Mouse (Mus musculus) kidney, embryonic 14.5 days (tissue): ENCODE measurements at regions not wholly inside any gene's neighbourhood (a gene's known extent, or its start where the extent isn't known, plus 50 kb on each side); places are given as distances from the start of the nearest gene placed in this dataset.

ENCODE experiments used
- ATAC-seq: fragments of 200-750 bp; cut with Nextera tagmentation; 2 replicates; pipeline ENCODE4 v1.8.0; 2017; ENCODE audit warnings: moderate number of reproducible peaks, mild to moderate bottlenecking, moderate TSS enrichment, moderate library complexity; ENCODE audit not compliant: low FRiP score, low TSS enrichment
- H3K27ac ChIP-seq: fragments of 300-500 bp; sonication (generic); 2 replicates; pipeline ENCODE4 v1.5.1; 2014; ENCODE audit warnings: low read depth, mild to moderate bottlenecking, low read length, moderate library complexity, mixed read lengths
- H3K27me3 ChIP-seq: fragments of 300-500 bp; sonication (generic); 2 replicates; pipeline ENCODE4 v1.6.1; 2014; ENCODE audit warnings: mild to moderate bottlenecking, low read length; ENCODE audit not compliant: control insufficient read depth, insufficient read depth
- H3K36me3 ChIP-seq: fragments of 300-500 bp; sonication (generic); 2 replicates; pipeline ENCODE4 v1.6.1; 2014; ENCODE audit warnings: low read length, mixed read lengths; ENCODE audit not compliant: control insufficient read depth, insufficient read depth
- H3K4me1 ChIP-seq: fragments of 300-500 bp; sonication (generic); 2 replicates; pipeline ENCODE4 v1.6.1; 2014; ENCODE audit warnings: low read length, mixed read lengths; ENCODE audit not compliant: control insufficient read depth, insufficient read depth
- H3K4me2 ChIP-seq: fragments of 300-500 bp; sonication (generic); replicated peaks from 2 replicates; pipeline ENCODE4 v1.6.1; 2014; ENCODE audit warnings: low read depth, mild to moderate bottlenecking, low read length
- H3K4me3 ChIP-seq: fragments of 300-500 bp; sonication (generic); 2 replicates; pipeline ENCODE4 v1.5.1; 2014; ENCODE audit warnings: mild to moderate bottlenecking, low read length
- H3K9ac ChIP-seq: fragments of 300-500 bp; sonication (generic); 2 replicates; pipeline ENCODE4 v1.6.1; 2014; ENCODE audit warnings: low read depth, mild to moderate bottlenecking, low read length, moderate library complexity
- H3K9me3 ChIP-seq: fragments of 300-500 bp; sonication (generic); 2 replicates; pipeline ENCODE4 v1.6.1; 2016; ENCODE audit warnings: low read length; ENCODE audit not compliant: control insufficient read depth
- WGBS: fragments of 180-500 bp; shearing (Covaris S2); extraction: QIAGEN DNeasy Blood & Tissue Kit; methylation state at CpG from one replicate; pipeline ENCODE4 v1.1.7; 2014; 5-methylcytosine and 5-hydroxymethylcytosine counted together

- no peak; the same call in 1 of the 2 replicates for ATAC-seq
- WGBS = 83% methylated on average over 22 of the region's 22 CpGs
- no peak overlapping the region for H3K27ac ChIP-seq
Measured at GRCm38 (mm10) chr10:118629360-118630040, 188.7 kb downstream of the Ifng start.

DNA sequence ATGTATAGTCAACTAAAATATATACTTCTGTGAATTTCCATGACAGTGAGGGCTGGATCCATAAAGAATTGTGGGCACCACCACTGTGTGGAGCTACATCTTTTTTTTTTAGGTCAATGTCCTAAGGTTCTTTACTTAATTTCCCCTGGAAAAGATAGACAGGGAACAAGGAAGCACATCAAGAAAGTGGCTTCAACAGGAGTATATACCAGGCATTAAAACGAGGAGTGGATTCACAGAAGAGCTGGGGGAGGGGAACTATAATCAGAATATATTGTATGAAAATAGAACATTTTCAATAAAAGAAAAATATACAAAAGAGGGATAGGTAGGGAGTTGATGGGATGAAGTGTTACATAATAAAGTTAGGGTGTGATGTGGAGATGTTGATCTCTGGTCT is 190.9 kb downstream of the Ifng start:
- no peak for ATAC-seq
- Histone ChIP-seq H3K36me3 (no peaks in the 10 kb centered on the region), H3K4me3 (no peak overlapping the region), H3K27ac (no peak overlapping the region), H3K9ac (no peak overlapping the region), H3K9me3 (no peaks in the 10 kb centered on the region), H3K4me2 (no peak overlapping the region), H3K4me1 (0 out of 2 replicates have a peak, but pooled peaks cover 4% of the 10 kb centered on the region), H3K27me3 (no peaks in the 10 kb centered on the region)
- 82% methylated on average over 1 of the region's 1 CpGs for WGBS

More at GRCm38 (mm10) chr10:118629360-118630040, 188.7 kb downstream of the Ifng start:
- H3K27me3 ChIP-seq = no peaks in the 10 kb centered on the region
- 0 out of 2 replicates have a peak, but pooled peaks cover 4% of the 10 kb centered on the region for H3K4me1 ChIP-seq
- H3K4me2 ChIP-seq = no peak overlapping the region
- H3K4me3 ChIP-seq = no peak overlapping the region
- no peaks in the 10 kb centered on the region for H3K36me3 ChIP-seq
- H3K9ac ChIP-seq = no peak overlapping the region
- H3K9me3 ChIP-seq = no peaks in the 10 kb centered on the region

- Histone ChIP-seq H3K27ac (no peak overlapping the region), H3K4me1 (0 out of 2 replicates have a peak, but pooled peaks cover 4% of the 10 kb centered on the region), H3K4me3 (no peak overlapping the region), H3K36me3 (no peaks in the 10 kb centered on the region), H3K27me3 (no peaks in the 10 kb centered on the region), H3K9me3 (no peaks in the 10 kb centered on the region), H3K4me2 (no peak overlapping the region), H3K9ac (no peak overlapping the region)
- ATAC-seq = no peak
- WGBS = 87% methylated on average over 5 of the region's 5 CpGs
Measured at GRCm38 (mm10) chr10:118632187-118632586, 191.3 kb downstream of the Ifng start.

DNA sequence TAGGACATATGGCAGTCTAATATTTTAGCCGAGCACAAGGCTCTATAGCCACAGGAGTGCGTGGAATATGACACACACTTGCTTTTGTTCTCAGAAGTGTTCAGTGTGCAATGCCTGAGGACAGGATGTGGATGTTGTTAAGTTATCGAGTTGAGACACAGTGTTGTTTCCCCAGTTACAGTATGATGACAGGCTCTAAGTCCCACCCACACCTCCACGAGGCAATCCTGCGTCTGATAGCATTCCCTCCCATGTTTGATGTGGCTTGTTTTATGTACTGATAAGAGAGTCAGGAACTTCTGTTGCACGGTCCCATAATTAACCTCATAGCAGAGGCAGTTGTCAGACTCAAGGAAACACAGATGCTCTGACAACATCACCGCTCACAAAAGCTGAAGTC is 192.6 kb downstream of the Ifng start:
- 47% methylated on average over 7 of the region's 7 CpGs for WGBS

GRCm38 (mm10) chr10:118639097-118639496 is 198.3 kb downstream of the Ifng start:
- H3K36me3 ChIP-seq = no peaks in the 10 kb centered on the region
- H3K4me2 ChIP-seq = no peak overlapping the region
- no peaks in the 10 kb centered on the region for H3K27me3 ChIP-seq
- no peaks in the 10 kb centered on the region for H3K9me3 ChIP-seq
- no peak overlapping the region for H3K9ac ChIP-seq
- H3K27ac ChIP-seq = no peak overlapping the region
- H3K4me3 ChIP-seq = no peak overlapping the region
- no peak for ATAC-seq
- 85% methylated on average over 4 of the region's 4 CpGs for WGBS
- no peaks in the 10 kb centered on the region for H3K4me1 ChIP-seq

More for the DNA sequence above, 192.6 kb downstream of the Ifng start:
- Histone ChIP-seq H3K9ac (no peak overlapping the region), H3K27me3 (no peaks in the 10 kb centered on the region), H3K9me3 (no peaks in the 10 kb centered on the region), H3K27ac (no peak overlapping the region), H3K4me2 (no peak overlapping the region), H3K4me3 (no peak overlapping the region), H3K36me3 (no peaks in the 10 kb centered on the region), H3K4me1 (0 out of 2 replicates have a peak, but pooled peaks cover 4% of the 10 kb centered on the region)
- ATAC-seq = no peak

DNA sequence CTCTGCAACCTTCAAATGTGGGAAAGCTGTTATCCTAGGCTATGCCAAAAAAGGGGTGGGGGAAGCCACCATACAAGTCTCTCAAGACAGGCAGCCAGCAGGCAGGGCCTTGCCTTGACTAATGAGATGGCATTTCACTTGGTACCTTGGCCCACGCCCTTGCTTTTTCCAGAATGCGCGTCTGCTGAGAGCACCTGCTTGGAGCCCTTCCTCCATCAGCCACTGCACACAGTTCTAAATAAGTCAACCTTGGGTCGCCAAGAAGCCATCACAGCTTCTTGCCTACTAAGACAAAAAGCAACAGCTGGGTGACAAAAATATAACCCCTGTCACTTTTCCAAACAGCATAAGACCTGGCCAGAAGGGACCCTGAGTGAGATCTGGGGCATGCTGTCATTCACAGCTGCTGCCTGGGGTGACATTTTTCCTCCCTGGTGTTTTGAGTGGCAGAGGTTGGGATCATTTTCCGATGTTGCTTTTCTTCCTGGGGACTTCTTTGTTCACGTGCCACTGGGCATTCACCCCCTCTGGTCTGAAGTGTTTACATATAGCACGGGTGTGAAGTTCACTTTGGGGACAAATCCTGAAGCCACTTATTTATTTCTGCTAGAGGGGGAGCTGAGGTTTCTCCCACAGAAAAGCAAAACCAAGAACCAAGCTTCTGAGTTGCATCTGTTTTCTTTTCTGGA is 199.4 kb downstream of the Ifng start:
- 41% methylated on average over 7 of the region's 7 CpGs for WGBS
- Histone ChIP-seq H3K4me1 (no peaks in the 10 kb centered on the region), H3K4me2 (no peak overlapping the region), H3K27ac (no peak overlapping the region), H3K27me3 (no peaks in the 10 kb centered on the region), H3K9ac (no peak overlapping the region), H3K4me3 (no peak overlapping the region), H3K36me3 (no peaks in the 10 kb centered on the region), H3K9me3 (no peaks in the 10 kb centered on the region)
- ATAC-seq = no peak

DNA sequence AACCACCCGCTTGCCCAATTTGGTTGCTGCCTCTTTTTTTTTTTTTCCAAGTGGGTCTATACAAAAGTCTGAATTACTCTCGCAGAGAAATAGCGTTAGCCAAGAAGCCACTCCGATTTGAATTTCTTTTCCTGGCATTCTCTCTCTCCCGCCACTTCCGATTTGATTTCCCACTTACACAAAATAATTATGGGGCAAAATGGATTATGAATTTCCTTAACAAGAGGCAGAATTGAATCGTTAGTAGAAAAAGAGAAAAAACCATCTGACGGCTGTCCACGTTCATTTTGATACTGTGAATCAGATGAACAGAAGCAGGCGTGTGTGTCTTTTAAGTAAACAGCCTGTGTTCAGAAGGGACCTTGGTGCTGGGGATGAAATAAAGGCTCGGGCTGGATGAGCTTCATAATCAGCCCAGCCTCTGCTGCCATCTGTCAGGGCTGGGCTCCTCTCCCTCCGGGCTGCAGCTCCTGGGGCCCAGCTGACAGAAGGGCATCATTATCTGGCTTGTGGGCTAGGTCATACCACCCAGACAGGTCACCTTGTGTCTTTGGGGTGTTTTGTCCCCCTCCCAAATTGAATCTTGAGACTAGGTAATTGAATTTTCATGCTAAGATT is 200.1 kb downstream of the Ifng start:
- H3K4me1 ChIP-seq = no peaks in the 10 kb centered on the region
- ATAC-seq = no peak
- no peak overlapping the region for H3K4me2 ChIP-seq
- WGBS = 62% methylated on average over 12 of the region's 12 CpGs
- H3K27ac ChIP-seq = no peak overlapping the region
- H3K27me3 ChIP-seq = no peaks in the 10 kb centered on the region
- H3K4me3 ChIP-seq = no peak overlapping the region
- no peaks in the 10 kb centered on the region for H3K36me3 ChIP-seq
- H3K9ac ChIP-seq = no peak overlapping the region
- no peaks in the 10 kb centered on the region for H3K9me3 ChIP-seq

DNA sequence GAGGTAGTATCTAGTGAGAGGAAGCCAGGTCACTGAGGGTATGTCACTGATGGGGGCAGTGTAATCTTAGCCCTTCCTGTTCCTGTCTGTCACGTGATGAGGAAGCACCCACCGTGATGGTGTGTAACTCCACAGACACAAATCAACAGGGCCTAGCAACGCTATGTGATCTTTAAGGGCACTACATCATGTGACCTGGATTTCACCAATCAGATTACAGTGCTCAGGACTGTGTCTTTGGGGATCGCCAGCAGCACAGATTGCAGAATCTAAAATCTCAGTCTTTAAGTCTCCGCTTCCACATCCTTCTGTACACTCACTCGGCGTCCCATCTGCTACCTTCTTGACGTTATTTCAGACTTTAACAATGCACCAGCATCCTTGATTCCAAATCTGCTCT is 202.8 kb downstream of the Ifng start:
- 68% methylated on average over 8 of the region's 8 CpGs for WGBS
- H3K9ac ChIP-seq = no peak overlapping the region
- H3K27ac ChIP-seq = no peak overlapping the region
- no peak overlapping the region for H3K4me2 ChIP-seq
- no peaks in the 10 kb centered on the region for H3K9me3 ChIP-seq
- no peak overlapping the region for H3K4me3 ChIP-seq
- no peaks in the 10 kb centered on the region for H3K4me1 ChIP-seq
- no peak for ATAC-seq
- H3K27me3 ChIP-seq = no peaks in the 10 kb centered on the region
- no peaks in the 10 kb centered on the region for H3K36me3 ChIP-seq

GRCm38 (mm10) chr10:118648111-118648510 is 207.3 kb downstream of the Ifng start:
- no peaks in the 10 kb centered on the region for H3K36me3 ChIP-seq
- H3K4me2 ChIP-seq = no peak overlapping the region
- no peak overlapping the region for H3K4me3 ChIP-seq
- 54% methylated on average over 2 of the region's 2 CpGs for WGBS
- H3K9ac ChIP-seq = no peak overlapping the region
- H3K9me3 ChIP-seq = no peaks in the 10 kb centered on the region
- H3K27ac ChIP-seq = no peak overlapping the region
- H3K27me3 ChIP-seq = no peaks in the 10 kb centered on the region
- no peaks in the 10 kb centered on the region for H3K4me1 ChIP-seq
- ATAC-seq = no peak
